Mouse (Mus musculus) left cerebral cortex, adult 8-10 months (tissue): Measurements from ENCODE around the gene Exosc10. TPM values are rescaled to one million over a fixed set of nuclear protein-coding genes. Genes with fewer than 3 reads are reported as not detected.

ENCODE experiments used
- DNase-seq, 2 experiments: peaks; one replicate each; pipeline ENCODE4 v3.0.0; 2022; ENCODE audit warnings: low spot score in 2 of 2
- total RNA-seq, 4 experiments: library from RNA; stranded (reverse); gene quantifications; 2 replicates each; pipeline ENCODE4 v1.2.4; 2022

Exosc10 gene
- total RNA-seq, 4 experiments from 2014 or later, result 47.1 to 49.6 (median 48.2) TPM

GRCm38 (mm10) chr4:148604541-148605165, 46.4 kb downstream of the Exosc10 start:
- no peak for DNase-seq

- peak; percentile 54 to 65 for DNase-seq
These were observed 49.5 kb downstream of the Exosc10 start for GRCm38 (mm10) chr4:148607758-148608157.

- DNase-seq, result no peak
These were observed 51.6 kb downstream of the Exosc10 start for GRCm38 (mm10) chr4:148609805-148610204.

GRCm38 (mm10) chr4:148610631-148611364, 52.6 kb downstream of the Exosc10 start:
- DNase-seq, result no peak

GRCm38 (mm10) chr4:148612557-148612956, 54.3 kb downstream of the Exosc10 start:
- DNase-seq, result no peak

- no peak for DNase-seq
These were observed 55.5 kb downstream of the Exosc10 start for GRCm38 (mm10) chr4:148613738-148614137.

- no peak for DNase-seq
These were observed 61.6 kb downstream of the Exosc10 start for GRCm38 (mm10) chr4:148619805-148620204.

- DNase-seq, result no peak
These were observed 62.5 kb downstream of the Exosc10 start for GRCm38 (mm10) chr4:148620718-148621117.

- no peak for DNase-seq
These were observed 64.3 kb downstream of the Exosc10 start for GRCm38 (mm10) chr4:148622485-148622884.

- no peak for DNase-seq
These were observed 65.4 kb downstream of the Exosc10 start for GRCm38 (mm10) chr4:148623609-148624008.

GRCm38 (mm10) chr4:148625010-148625409, 66.8 kb downstream of the Exosc10 start:
- DNase-seq, result no peak

- DNase-seq, result peak in 1 of 2 experiments; percentile 58
These were observed 67.8 kb downstream of the Exosc10 start for GRCm38 (mm10) chr4:148625756-148626622.

GRCm38 (mm10) chr4:148626623-148627185, 68.5 kb downstream of the Exosc10 start, which contains the start of gene Tardbp:
Gene Tardbp, minus strand, starts transcription at chr4:148627019.
- DNase-seq, result peak; percentile 83 to 92

GRCm38 (mm10) chr4:148627246-148627645, 69.0 kb downstream of the Exosc10 start:
- no peak for DNase-seq

Other genes with a start within 250 kb of the Exosc10 start
- gene Ubiad1, start 113.7 kb upstream of the Exosc10 start, total RNA-seq, result 10 to 100 TPM in 1 of 4 experiments, 1 to 10 TPM in 3; 7.9 to 10.3 (median 8.9) TPM
- 10 to 100 TPM; 85.6 to 96.1 (median 92.3) TPM for gene Mtor, start 109.8 kb upstream of the Exosc10 start, total RNA-seq
- gene Angptl7, start 58.0 kb upstream of the Exosc10 start, total RNA-seq, result under 1 TPM; 0.50 to 0.84 (median 0.73) TPM
- gene Srm, start 33.1 kb downstream of the Exosc10 start, total RNA-seq, result 10 to 100 TPM; 76.3 to 81.3 (median 77.7) TPM
- gene Masp2, start 44.1 kb downstream of the Exosc10 start, total RNA-seq, result 1 to 10 TPM; 1.9 to 4.2 (median 2.7) TPM
- gene Tardbp, start 68.6 kb downstream of the Exosc10 start, total RNA-seq, result 100 to 1,000 TPM; 182 to 208 (median 193) TPM
- under 1 TPM in 2 of 4 experiments, not detected in 2; 0.23 to 0.44 TPM for gene Gm572, start 84.9 kb downstream of the Exosc10 start, total RNA-seq
- gene Casz1, start 246.0 kb downstream of the Exosc10 start, total RNA-seq, result 1 to 10 TPM; 1.2 to 2.4 (median 1.7) TPM